Mouse (Mus musculus): ENCODE measurements at regions not wholly inside any gene's neighbourhood (a gene's known extent, or its start where the extent isn't known, plus 50 kb on each side); places are given as distances from the start of the nearest gene placed in this dataset.

GRCm38 (mm10) chr1:35985318-35985717 is 82.9 kb upstream of the Hs6st1 start:
- no peaks in the 10 kb centered on the region for H3K9me3 ChIP-seq (replicated peaks; ENCODE audit: insufficient read depth, low read length)
- no peak for TF ChIP-seq TAL1 (IDR thresholded peaks at IDR 0.05; ENCODE audit: low read length)
- no peak for TF ChIP-seq JUND (IDR thresholded peaks at IDR 0.05; ENCODE audit: low read depth, low read length)
- no peak for TF ChIP-seq SMC3 (IDR thresholded peaks at IDR 0.05; ENCODE audit: low read depth, low read length)
- TF ChIP-seq ZC3H11A (IDR thresholded peaks at IDR 0.05; ENCODE audit: low read depth, low read length), result no peak
- no peak for TF ChIP-seq RAD21 (IDR thresholded peaks at IDR 0.05; ENCODE audit: low read depth, low read length)
- TF ChIP-seq CTCF (IDR thresholded peaks at IDR 0.05 in 2 of 3, conservative IDR thresholded peaks at IDR 0.05 in 1 of 3; ENCODE audit: control insufficient read depth in 1 of 3, insufficient read depth in 1 of 3, low read depth in 2 of 3, low read length in 3 of 3, poor library complexity in 1 of 3, severe bottlenecking in 1 of 3), result no peak
- no peak for TF ChIP-seq ZKSCAN1 (IDR thresholded peaks at IDR 0.05; ENCODE audit: low read depth, low read length)
- no peak for TF ChIP-seq POLR2AphosphoS5 (IDR thresholded peaks at IDR 0.05; ENCODE audit: borderline replicate concordance, low read depth, low read length)
- TF ChIP-seq RCOR1 (IDR thresholded peaks at IDR 0.05; ENCODE audit: low read depth, low read length), result no peak
- TF ChIP-seq EP300 (IDR thresholded peaks at IDR 0.05; ENCODE audit: low read depth in 1 of 2, low read length in 2 of 2), result no peak
- TF ChIP-seq POLR2AphosphoS2 (IDR thresholded peaks at IDR 0.05; ENCODE audit: low read length), result no peak
- no peak for TF ChIP-seq NELFE (IDR thresholded peaks at IDR 0.05; ENCODE audit: low read depth, low read length)
- no peak for TF ChIP-seq ELF1 (IDR thresholded peaks at IDR 0.05; ENCODE audit: low read depth, low read length)
- no peak for TF ChIP-seq HCFC1 (IDR thresholded peaks at IDR 0.05; ENCODE audit: low read depth, low read length)
- H3K36me3 ChIP-seq (ENCODE audit: control insufficient read depth in 1 of 2, insufficient read depth in 2 of 2, low read length in 2 of 2), result no peaks in the 10 kb centered on the region
- H3K9ac ChIP-seq (ENCODE audit: control insufficient read depth, low read depth, low read length, poor library complexity, severe bottlenecking), result no peak overlapping the region
- no peak overlapping the region for H3K4me3 ChIP-seq (ENCODE audit: control insufficient read depth in 1 of 2, insufficient read depth in 1 of 2, low read depth in 2 of 2, low read length in 2 of 2)
- no peaks in the 10 kb centered on the region for H3K79me2 ChIP-seq (ENCODE audit: control insufficient read depth, insufficient read depth, low read length, poor library complexity)
- DNase-seq (ENCODE audit: low read depth, low spot score), result no peak
- no peak overlapping the region for H3K27ac ChIP-seq (ENCODE audit: control insufficient read depth, low read depth, low read length)
- no peaks in the 10 kb centered on the region for H3K4me1 ChIP-seq (ENCODE audit: control insufficient read depth in 1 of 2, insufficient read depth in 2 of 2, low read length in 2 of 2)
- no peaks in the 10 kb centered on the region for H3K27me3 ChIP-seq (ENCODE audit: control insufficient read depth in 1 of 2, insufficient read depth in 2 of 2, low read length in 2 of 2)

- H3K4me1 ChIP-seq (ENCODE audit: control insufficient read depth in 1 of 2, insufficient read depth in 2 of 2, low read length in 2 of 2), result no peaks in the 10 kb centered on the region
- no peak overlapping the region for H3K4me3 ChIP-seq (ENCODE audit: control insufficient read depth in 1 of 2, insufficient read depth in 1 of 2, low read depth in 2 of 2, low read length in 2 of 2)
- H3K27me3 ChIP-seq (ENCODE audit: control insufficient read depth in 1 of 2, insufficient read depth in 2 of 2, low read length in 2 of 2), result no peaks in the 10 kb centered on the region
- DNase-seq (ENCODE audit: low read depth, low spot score), result no peak
- no peaks in the 10 kb centered on the region for H3K79me2 ChIP-seq (ENCODE audit: control insufficient read depth, insufficient read depth, low read length, poor library complexity)
- no peak overlapping the region for H3K9ac ChIP-seq (ENCODE audit: control insufficient read depth, low read depth, low read length, poor library complexity, severe bottlenecking)
- no peaks in the 10 kb centered on the region for H3K36me3 ChIP-seq (ENCODE audit: control insufficient read depth in 1 of 2, insufficient read depth in 2 of 2, low read length in 2 of 2)
- no peaks in the 10 kb centered on the region for H3K9me3 ChIP-seq (replicated peaks; ENCODE audit: insufficient read depth, low read length)
- TF ChIP-seq JUND (IDR thresholded peaks at IDR 0.05; ENCODE audit: low read depth, low read length) (no peak), ZC3H11A (IDR thresholded peaks at IDR 0.05; ENCODE audit: low read depth, low read length) (no peak), TCF12 (IDR thresholded peaks at IDR 0.05; ENCODE audit: low read depth, low read length) (no peak), NRF1 (IDR thresholded peaks at IDR 0.05; ENCODE audit: insufficient read depth, low read depth, low read length, poor library complexity, severe bottlenecking) (no peak), NELFE (IDR thresholded peaks at IDR 0.05; ENCODE audit: low read depth, low read length) (no peak), POLR2A (IDR thresholded peaks at IDR 0.05; ENCODE audit: control insufficient read depth in 1 of 2, insufficient read depth in 1 of 2, low read depth in 1 of 2, low read length in 2 of 2, poor library complexity in 1 of 2) (no peak), MYC (IDR thresholded peaks at IDR 0.05; ENCODE audit: low read depth, low read length) (no peak), USF2 (IDR thresholded peaks at IDR 0.05; ENCODE audit: borderline replicate concordance in 1 of 2, insufficient read depth in 1 of 2, low read depth in 1 of 2, low read length in 2 of 2) (no peak), MAZ (IDR thresholded peaks at IDR 0.05; ENCODE audit: low read depth, low read length) (no peak), RCOR1 (IDR thresholded peaks at IDR 0.05; ENCODE audit: low read depth, low read length) (no peak), E2F4 (IDR thresholded peaks at IDR 0.05; ENCODE audit: borderline replicate concordance, low read depth, low read length) (no peak), MAX (IDR thresholded peaks at IDR 0.05; ENCODE audit: low read length) (no peak), MEF2A (IDR thresholded peaks at IDR 0.05; ENCODE audit: extremely low read depth, insufficient replicate concordance, low read depth, low read length, poor library complexity, severe bottlenecking) (no peak), SIN3A (IDR thresholded peaks at IDR 0.05; ENCODE audit: low read length) (no peak), POLR2AphosphoS2 (IDR thresholded peaks at IDR 0.05; ENCODE audit: low read length) (no peak)
- no peak overlapping the region for H3K27ac ChIP-seq (ENCODE audit: control insufficient read depth, low read depth, low read length)
Observed at GRCm38 (mm10) chr1:35986666-35987065, 81.5 kb upstream of the Hs6st1 start.
